In genomic region chr1:193440512-193440911, GRCm38 (mm10) we compare ENCODE assay signal across 10 mouse cellular contexts.
DNase-seq lines count a peak whose midpoint lies in the region; ATAC-seq and TF ChIP-seq lines count a peak whose summit lies in the region.
"Had no signal": no experiment of that assay in that cellular context is flagged by ENCODE, and none has a peak within 500 bp of the region (broad histone marks: within the 10 kb centered on the region; RNA-seq: fewer than 3 reads in every experiment).

No protein-coding gene starts in this region.

- 0% methylated on average over 1 of the region's 1 CpGs for WGBS in forebrain, postnatal 0 days
- 6% methylated on average over 1 of the region's 1 CpGs for WGBS in forebrain, embryonic 11.5 days
- 6% methylated on average over 1 of the region's 1 CpGs for WGBS in forebrain, embryonic 16.5 days

- no peak overlapping the region for H3K9ac ChIP-seq in forebrain, postnatal 0 days
- no peak overlapping the region for H3K9ac ChIP-seq in forebrain, embryonic 11.5 days (ENCODE audit: low read length)
- no peak overlapping the region for H3K9ac ChIP-seq in forebrain, embryonic 16.5 days (replicated peaks; ENCODE audit: low read depth, low read length)
- H3K9ac ChIP-seq: embryonic facial prominence, embryonic 13.5 days had no signal

- peak; percentile 36 for TF ChIP-seq CTCF in forebrain, postnatal 0 days (IDR thresholded peaks at IDR 0.05; ENCODE audit: low read depth)
- TF ChIP-seq CTCF in cortical plate, adult 2 months (IDR thresholded peaks at IDR 0.05; ENCODE audit: extremely low read depth, insufficient read depth, low read length): peak; percentile 28

- TF ChIP-seq POLR2A in cortical plate, adult 2 months (IDR thresholded peaks at IDR 0.05; ENCODE audit: extremely low read depth, insufficient read depth, low read length): no peak

- H3K27me3 ChIP-seq in forebrain, postnatal 0 days (ENCODE audit: insufficient read depth, low read length): no peaks in the 10 kb centered on the region
- H3K27me3 ChIP-seq in forebrain, embryonic 11.5 days (ENCODE audit: control insufficient read depth, insufficient read depth, low read length): no peaks in the 10 kb centered on the region
- H3K27me3 ChIP-seq in forebrain, embryonic 16.5 days (replicated peaks; ENCODE audit: control insufficient read depth, insufficient read depth, low read length): peaks cover 6% of the 10 kb centered on the region
- H3K27me3 ChIP-seq: embryonic facial prominence, embryonic 13.5 days had no signal

- H3K27ac ChIP-seq in forebrain, postnatal 0 days (ENCODE audit: low read depth, low read length): no peak overlapping the region
- no peak overlapping the region for H3K27ac ChIP-seq in forebrain, embryonic 11.5 days (ENCODE audit: low read depth, low read length)
- H3K27ac ChIP-seq in cortical plate, adult 2 months (ENCODE audit: insufficient read depth, low read length): no peak overlapping the region
- H3K27ac ChIP-seq in forebrain, embryonic 16.5 days (ENCODE audit: low read length): no peak overlapping the region
- H3K27ac ChIP-seq: embryonic facial prominence, embryonic 13.5 days had no signal

- no peaks in the 10 kb centered on the region for H3K9me3 ChIP-seq in forebrain, postnatal 0 days (ENCODE audit: low read length)
- H3K9me3 ChIP-seq in forebrain, embryonic 11.5 days (ENCODE audit: control insufficient read depth, low read length): no peaks in the 10 kb centered on the region
- H3K9me3 ChIP-seq in forebrain, embryonic 16.5 days (ENCODE audit: control insufficient read depth, low read length): no peaks in the 10 kb centered on the region
- H3K9me3 ChIP-seq: embryonic facial prominence, embryonic 13.5 days had no signal

- DNase-seq in forebrain, postnatal 0 days: no peak
- no peak for DNase-seq in forebrain, embryonic 11.5 days (ENCODE audit: low spot score)
- peak; percentile 8 for DNase-seq in spleen, adult 12 weeks (ENCODE audit: low spot score)
- no peak for DNase-seq in spleen, adult 18-20 months
- DNase-seq in thymus, postnatal 36 days: peak; percentile 23 to 26
- DNase-seq in cerebellum, adult 11-12 months: no peak
- DNase-seq: heart, postnatal 4 days had no signal

- H3K4me3 ChIP-seq in forebrain, postnatal 0 days (ENCODE audit: low read depth, low read length): no peak overlapping the region
- H3K4me3 ChIP-seq in forebrain, embryonic 11.5 days (ENCODE audit: low read depth, low read length): no peak overlapping the region
- no peak overlapping the region for H3K4me3 ChIP-seq in cortical plate, adult 2 months (ENCODE audit: insufficient read depth, low read length)
- no peak overlapping the region for H3K4me3 ChIP-seq in forebrain, embryonic 16.5 days (replicated peaks; ENCODE audit: low read length)
- H3K4me3 ChIP-seq: embryonic facial prominence, embryonic 13.5 days had no signal

- no peak overlapping the region for H3K4me2 ChIP-seq in forebrain, postnatal 0 days (ENCODE audit: low read depth)
- H3K4me2 ChIP-seq in forebrain, embryonic 11.5 days (ENCODE audit: low read depth, low read length, severe bottlenecking): no peak overlapping the region
- no peak overlapping the region for H3K4me2 ChIP-seq in forebrain, embryonic 16.5 days (ENCODE audit: low read length)
- H3K4me2 ChIP-seq: embryonic facial prominence, embryonic 13.5 days had no signal

- no peak for ATAC-seq in forebrain, postnatal 0 days
- no peak for ATAC-seq in forebrain, embryonic 11.5 days (replicated peaks; ENCODE audit: low FRiP score)
- no peak for ATAC-seq in forebrain, embryonic 16.5 days

- no peaks in the 10 kb centered on the region for H3K4me1 ChIP-seq in forebrain, postnatal 0 days (ENCODE audit: insufficient read depth)
- H3K4me1 ChIP-seq in forebrain, embryonic 11.5 days (replicated peaks; ENCODE audit: control insufficient read depth, insufficient read depth, low read length): no peaks in the 10 kb centered on the region
- peaks cover 2% of the 10 kb centered on the region; the same call in 1 of the 2 replicates for H3K4me1 ChIP-seq in cortical plate, adult 2 months (ENCODE audit: control insufficient read depth, insufficient read depth, low read length)
- H3K4me1 ChIP-seq in forebrain, embryonic 16.5 days (replicated peaks; ENCODE audit: control insufficient read depth, insufficient read depth, low read length): no peaks in the 10 kb centered on the region
- H3K4me1 ChIP-seq: embryonic facial prominence, embryonic 13.5 days had no signal

- H3K36me3 ChIP-seq in forebrain, postnatal 0 days (ENCODE audit: insufficient read depth): no peaks in the 10 kb centered on the region
- H3K36me3 ChIP-seq in forebrain, embryonic 11.5 days (ENCODE audit: control insufficient read depth, insufficient read depth, low read length): no peaks in the 10 kb centered on the region
- H3K36me3 ChIP-seq in forebrain, embryonic 16.5 days (ENCODE audit: control insufficient read depth, insufficient read depth): no peaks in the 10 kb centered on the region
- H3K36me3 ChIP-seq: embryonic facial prominence, embryonic 13.5 days had no signal

Comparison
In these comparisons a context has a peak if more than half of its experiments do, and no peak if none do; other contexts are left out.
1. DNase-seq: peak in spleen, adult 12 weeks (single experiment) and thymus, postnatal 36 days (2 of 2); none in forebrain, postnatal 0 days (single experiment), forebrain, embryonic 11.5 days (single experiment), spleen, adult 18-20 months (0 of 2) and cerebellum, adult 11-12 months (single experiment).